Mouse (Mus musculus): ENCODE data around the gene Hp. TPM values are rescaled to one million over a fixed set of nuclear protein-coding genes. Genes with fewer than 3 reads are reported as not detected.

Hp gene
- total RNA-seq, 2 experiments from 2014 or later, result 8.1 to 27.6 TPM

DNA sequence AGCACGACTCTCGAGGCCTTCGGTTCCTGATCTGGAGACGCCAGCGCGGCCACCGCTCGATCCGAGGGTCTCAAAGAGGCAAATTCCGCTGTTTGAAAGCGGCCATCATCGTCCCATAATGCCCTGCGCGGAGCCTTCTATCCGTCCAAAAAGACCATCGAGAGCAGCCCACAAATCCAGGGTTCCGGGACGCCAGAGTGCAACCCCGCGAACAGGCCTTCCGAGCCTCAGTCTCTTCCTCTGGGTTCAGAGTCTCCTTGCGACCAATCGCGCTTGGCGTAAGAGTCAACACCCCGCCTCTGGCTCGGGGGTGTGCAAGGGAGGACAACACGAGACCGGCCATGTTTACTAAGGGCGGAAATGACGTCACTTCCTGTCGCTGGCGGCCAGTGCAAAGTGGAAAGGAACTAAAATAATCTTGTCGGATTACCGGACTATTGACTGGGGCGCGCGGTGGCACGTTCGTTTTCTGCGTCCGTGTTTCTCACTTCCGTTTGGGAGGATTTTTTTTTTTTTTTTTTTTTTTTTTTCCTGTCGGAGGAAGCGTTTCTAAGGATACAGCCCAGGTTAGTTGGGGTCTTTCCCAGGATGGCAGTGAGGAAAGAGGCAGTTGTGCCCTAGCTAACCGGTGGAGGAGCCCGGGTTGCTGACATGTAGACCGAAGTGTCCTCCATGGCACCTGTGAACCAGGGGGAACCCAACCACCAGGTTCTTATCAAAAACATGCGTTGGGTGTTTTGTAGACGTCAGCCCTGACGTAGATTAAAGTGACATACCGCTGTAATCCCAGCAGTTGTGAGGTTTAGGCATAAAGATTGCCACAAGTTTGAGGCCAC, 13.3 kb downstream of the Hp start, which contains the start of the genes Dhx38 and Txnl4b:
Gene Dhx38 (minus strand): TSS at position 364 of the 836 bp plus-strand sequence.
Gene Txnl4b (plus strand): TSS at position 395 of the 836 bp plus-strand sequence.
- DNase-seq (ENCODE audit: low spot score in 2 of 2), result peak; percentile 92 to 98

DNA sequence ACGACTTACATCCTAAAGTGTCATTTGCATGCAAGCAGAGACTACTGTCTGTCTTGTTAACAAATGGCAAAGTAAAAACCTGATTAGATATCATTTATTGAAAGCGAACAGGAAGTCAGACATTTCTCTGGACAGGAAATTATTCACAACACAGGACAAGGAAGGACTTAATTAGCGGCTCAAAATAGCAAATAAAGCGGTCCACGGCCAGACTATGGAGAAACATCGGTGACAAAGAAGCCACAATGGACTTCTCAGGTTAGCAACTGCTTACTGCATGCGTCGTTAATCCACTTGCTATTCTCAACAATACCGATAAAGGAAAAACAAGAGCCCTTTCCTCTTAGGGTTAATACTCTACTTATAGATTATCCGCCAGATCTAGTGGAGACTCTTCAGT, 14.2 kb downstream of the Hp start:
- no peak for DNase-seq (ENCODE audit: low spot score in 2 of 2)

DNA sequence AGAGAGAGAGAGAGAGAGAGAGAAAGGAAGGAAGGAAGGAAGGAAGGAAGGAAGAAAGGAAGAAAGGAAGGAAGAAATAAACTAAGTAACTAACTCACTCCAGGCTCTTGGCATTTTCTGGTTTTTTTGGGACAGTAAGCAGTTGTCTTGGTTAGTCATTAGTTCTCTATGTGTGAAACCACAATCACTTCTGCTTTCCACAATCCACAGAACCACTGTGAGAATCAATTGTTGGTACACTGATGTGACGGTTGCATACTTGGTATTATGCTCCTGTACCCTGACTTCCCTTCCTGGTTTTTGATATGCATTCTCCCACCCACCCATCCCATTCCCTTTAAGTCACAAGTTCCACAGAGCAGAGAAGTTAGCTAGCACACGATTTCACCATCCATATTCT, 15.1 kb downstream of the Hp start:
- DNase-seq (ENCODE audit: low spot score in 2 of 2), result no peak

DNA sequence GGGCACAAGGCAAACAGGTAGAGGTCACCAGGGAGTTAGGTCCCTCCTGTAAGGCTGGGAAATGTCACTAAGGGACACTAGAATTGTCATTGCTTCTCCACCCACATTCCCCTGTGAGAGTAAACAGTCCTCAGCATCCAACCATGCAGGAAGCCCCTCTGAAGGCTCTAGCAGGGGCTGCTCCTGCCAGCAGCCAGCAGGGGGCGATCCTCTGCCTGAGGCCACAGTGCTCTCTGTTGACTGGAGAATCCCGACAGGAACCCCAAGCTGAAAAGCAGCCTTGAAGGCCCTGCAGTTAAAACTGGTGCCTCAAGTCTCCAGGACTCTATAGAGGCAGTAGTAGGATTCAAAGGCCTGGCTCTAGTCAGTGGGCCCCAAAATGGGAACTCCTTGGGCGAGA, 27.3 kb downstream of the Hp start:
- no peak for DNase-seq (ENCODE audit: low spot score in 2 of 2)

DNA sequence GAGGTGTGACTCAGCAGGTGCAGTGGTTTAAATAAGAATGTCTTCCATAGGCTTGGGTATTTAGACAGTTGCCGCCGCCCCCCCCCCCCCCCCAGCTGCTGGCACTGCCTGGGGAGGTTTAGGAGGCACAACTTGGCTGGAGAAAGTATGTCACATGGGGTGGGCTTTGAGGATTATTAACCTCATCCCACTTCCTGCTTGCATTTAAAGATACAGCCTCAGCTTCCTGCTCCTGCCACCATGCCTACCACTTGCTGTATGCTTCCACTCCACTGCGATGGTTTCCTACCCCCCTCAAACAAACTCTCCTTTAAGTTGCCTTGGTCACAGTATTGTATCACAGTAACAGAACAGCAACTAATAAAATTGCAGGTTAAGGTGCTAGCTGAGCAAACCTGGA, 34.9 kb downstream of the Hp start:
- no peak for DNase-seq (ENCODE audit: low spot score in 2 of 2)

DNA sequence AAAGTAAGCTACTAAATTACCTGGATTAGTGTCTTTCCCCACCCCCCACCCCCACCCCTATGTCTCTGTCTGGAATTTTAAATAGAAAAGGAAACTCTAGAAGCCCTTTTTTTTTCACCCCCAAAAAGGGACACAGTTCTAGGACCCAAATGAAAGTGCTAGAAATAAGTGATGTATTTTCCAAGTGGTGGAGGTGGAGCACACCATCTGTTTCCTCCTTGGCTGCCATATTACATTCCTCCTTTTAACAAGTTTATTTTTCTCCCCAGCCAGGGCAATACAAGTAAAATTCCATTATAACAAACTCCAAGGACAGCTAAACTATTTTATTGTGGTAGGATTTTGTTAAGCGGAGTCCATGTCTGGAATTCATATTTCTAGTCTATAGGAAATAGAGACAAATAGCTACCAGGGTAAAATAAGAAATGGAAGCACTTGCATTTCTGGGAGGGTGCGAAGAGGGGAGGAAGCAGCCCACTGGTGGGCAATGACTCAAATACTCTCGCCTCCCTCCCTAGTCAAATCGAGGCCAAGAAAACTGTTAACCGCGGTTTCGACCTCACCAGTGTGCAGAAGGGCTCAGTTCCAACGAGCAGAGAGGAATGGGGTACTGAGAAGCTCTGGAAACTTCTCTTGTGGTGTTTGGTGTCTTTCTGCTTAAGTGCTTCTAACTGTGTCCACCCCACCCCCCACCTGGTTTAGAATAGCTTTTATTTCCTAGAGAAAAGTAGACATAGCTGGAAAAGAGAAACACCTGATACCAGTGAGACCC, 36.0 kb downstream of the Hp start:
- no peak for DNase-seq (ENCODE audit: low spot score in 2 of 2)

DNA sequence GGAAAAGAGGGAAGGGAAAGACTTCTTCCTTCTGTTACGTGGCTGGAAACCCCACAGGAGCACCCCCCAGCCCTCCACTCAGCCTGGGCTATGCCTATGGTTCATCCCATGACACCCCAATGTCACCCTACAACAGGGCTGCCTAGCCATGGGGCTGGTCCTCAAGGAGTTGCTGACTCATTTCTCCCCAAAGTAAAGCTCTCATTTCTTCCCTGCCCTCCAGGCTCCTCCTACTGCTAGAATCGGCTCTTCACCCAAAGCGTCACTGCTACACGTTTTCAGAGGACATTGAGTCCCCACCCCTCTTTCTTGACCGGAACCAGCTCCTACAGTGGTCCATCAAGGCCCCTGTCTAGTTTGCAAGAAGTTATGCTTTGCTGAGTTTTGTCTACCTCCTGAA, 36.8 kb downstream of the Hp start:
- DNase-seq (ENCODE audit: low spot score in 2 of 2), result no peak

DNA sequence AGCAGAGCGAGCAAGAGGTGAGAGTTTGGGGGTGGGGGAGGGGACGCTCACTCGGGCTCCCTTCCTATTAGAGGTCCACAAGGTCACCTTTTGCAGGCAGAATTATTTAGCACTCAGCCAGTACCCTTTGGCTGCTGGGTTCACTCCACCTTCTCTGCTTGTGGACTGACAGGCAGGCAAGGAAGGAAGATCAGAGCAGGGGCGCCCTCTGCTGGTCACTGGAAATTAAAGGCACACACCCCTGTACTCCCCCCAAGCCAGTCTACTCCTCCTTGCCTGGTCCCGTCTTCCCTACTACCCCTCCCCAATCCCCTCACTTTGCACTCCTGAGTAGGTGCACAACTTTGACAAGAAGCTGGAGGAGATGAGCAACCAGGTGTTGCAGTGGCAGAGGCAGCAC, 42.3 kb downstream of the Hp start:
- DNase-seq (ENCODE audit: low spot score in 2 of 2), result peak; percentile 67 to 80

DNA sequence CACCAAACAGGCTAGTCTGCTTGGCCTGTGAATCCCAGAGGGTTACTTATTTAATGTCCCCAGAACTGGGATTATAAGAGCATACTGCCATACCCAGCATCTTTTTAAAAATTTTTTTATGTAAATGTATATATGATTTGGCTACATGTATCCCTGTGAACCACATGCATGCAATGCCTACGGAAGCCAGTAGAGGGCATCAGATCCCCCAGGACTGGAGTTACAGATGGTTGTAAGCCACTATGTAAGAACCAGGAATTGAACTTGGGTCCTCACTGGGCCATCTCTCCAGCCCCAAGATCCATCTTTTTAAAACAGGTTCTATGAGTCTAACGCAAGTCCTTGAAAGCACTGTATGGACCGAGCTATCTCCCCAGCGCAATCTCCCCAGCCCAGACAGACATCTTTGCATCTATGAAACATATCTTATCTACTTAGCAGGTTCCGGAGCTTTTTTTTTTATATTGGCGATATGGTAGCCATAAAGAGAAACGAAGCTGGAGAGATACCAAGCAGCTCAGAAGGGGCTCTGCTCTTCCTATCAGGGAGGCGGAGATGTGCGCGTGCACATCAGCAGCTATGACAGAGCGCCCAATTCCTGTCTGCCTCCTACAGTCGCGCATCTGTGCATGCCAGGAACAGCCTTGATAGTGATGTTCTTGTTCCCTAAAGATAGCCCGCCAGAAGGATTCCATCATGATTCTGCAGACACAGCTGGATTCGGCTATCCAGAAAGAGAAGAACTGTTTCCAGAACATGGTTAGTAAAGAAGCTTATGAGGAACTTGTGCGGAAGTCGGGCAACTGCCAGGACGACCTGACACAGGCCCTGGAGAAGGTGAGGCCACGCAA, 43.6 kb downstream of the Hp start:
- no peak for DNase-seq (ENCODE audit: low spot score in 2 of 2)

Other genes with a start within 250 kb of the Hp start
- gene Pmfbp1, start 85.1 kb downstream of the Hp start, total RNA-seq (2021), result not detected
- 10 to 100 TPM; 19.4 to 22.5 TPM for gene Dhx38, start 13.3 kb downstream of the Hp start, total RNA-seq (2021)
- gene Txnl4b, start 13.3 kb downstream of the Hp start, total RNA-seq (2021), result 1 to 10 TPM; 7.7 to 9.2 TPM
- gene Dhodh, start 29.5 kb upstream of the Hp start, total RNA-seq (2021), result 10 to 100 TPM; 16.3 to 16.8 TPM
- not detected for gene Pkd1l3, start 35.3 kb upstream of the Hp start, total RNA-seq (2021)
- gene Ist1, start 114.1 kb upstream of the Hp start, total RNA-seq (2021), result 10 to 100 TPM; 51.8 to 56.4 TPM
- gene Zfp821, start 126.4 kb upstream of the Hp start, total RNA-seq (2021), result 10 to 100 TPM; 13.8 to 14.9 TPM
- gene Atxn1l, start 158.6 kb upstream of the Hp start, total RNA-seq (2021), result 10 to 100 TPM; 35.7 to 36.7 TPM
- gene Ap1g1, start 199.4 kb upstream of the Hp start, total RNA-seq (2021), result 10 to 100 TPM; 46.7 to 51.7 TPM